Mouse (Mus musculus) megakaryocyte, embryonic 14.5 days (primary cell): ENCODE data around the gene Tmem108.

Experiments
- FLI1 ChIP-seq: IDR thresholded peaks from 2 replicates; pipeline ENCODE4 v1.6.1; 2012; ENCODE audit warnings: low read length, inconsistent platforms, mixed read lengths
- GATA1 ChIP-seq: IDR thresholded peaks from 3 replicates; pipeline ENCODE4 v1.6.1; 2012; ENCODE audit warnings: mixed read lengths, low read length, inconsistent platforms, borderline replicate concordance

GRCm38 (mm10) chr9:103594423-103595189 is 167.0 kb downstream of the Tmem108 start:
- TF ChIP-seq GATA1 (no peak), FLI1 (no peak)
